Mouse (Mus musculus) liver, embryonic 11.5 days (tissue): ENCODE results near the gene Tnnt3. TPM values are rescaled to one million over a fixed set of nuclear protein-coding genes. Genes with fewer than 3 reads are reported as not detected.

Experiments
- ATAC-seq: fragments of 200-750 bp; cut with Nextera tagmentation; replicated peaks from 2 replicates; pipeline ENCODE4 v1.8.0; 2017; ENCODE audit warnings: moderate number of reproducible peaks, mild to moderate bottlenecking, moderate TSS enrichment, moderate library complexity; ENCODE audit not compliant: low FRiP score
- DNase-seq: peaks from one replicate; pipeline ENCODE4 v3.0.0-alpha.2; 2017; ENCODE audit warnings: low spot score
- H3K27ac ChIP-seq: fragments of 300-500 bp; sonication (generic); 2 replicates; pipeline ENCODE4 v1.5.1; 2014; ENCODE audit warnings: mild to moderate bottlenecking, low read depth, low read length, control low read depth
- H3K27me3 ChIP-seq: fragments of 300-500 bp; sonication (generic); replicated peaks from 2 replicates; pipeline ENCODE4 v1.6.1; 2014; ENCODE audit warnings: low read length, mixed read lengths; ENCODE audit not compliant: control insufficient read depth, insufficient read depth
- H3K36me3 ChIP-seq: fragments of 300-500 bp; sonication (generic); 2 replicates; pipeline ENCODE4 v1.6.1; 2014; ENCODE audit warnings: mild to moderate bottlenecking, low read length, moderate library complexity, mixed read lengths; ENCODE audit not compliant: control insufficient read depth, insufficient read depth
- H3K4me1 ChIP-seq: fragments of 300-500 bp; sonication (generic); replicated peaks from 2 replicates; pipeline ENCODE4 v1.6.1; 2014; ENCODE audit warnings: low read length, mixed read lengths; ENCODE audit not compliant: control insufficient read depth, insufficient read depth
- H3K4me2 ChIP-seq: fragments of 300-500 bp; sonication (generic); 2 replicates; pipeline ENCODE4 v1.6.1; 2014; ENCODE audit warnings: mild to moderate bottlenecking, control low read depth, moderate library complexity
- H3K4me3 ChIP-seq: fragments of 300-500 bp; sonication (generic); 2 replicates; pipeline ENCODE4 v1.5.1; 2014; ENCODE audit warnings: low read depth, low read length, control low read depth
- H3K9ac ChIP-seq: fragments of 300-500 bp; sonication (generic); 2 replicates; pipeline ENCODE4 v1.6.1; 2014; ENCODE audit warnings: low read depth, low read length, control low read depth
- H3K9me3 ChIP-seq: fragments of 300-500 bp; sonication (generic); 2 replicates; pipeline ENCODE4 v1.6.1; 2016; ENCODE audit warnings: low read length, inconsistent platforms, mixed read lengths; ENCODE audit not compliant: control insufficient read depth
- whole genome bisulfite sequencing: fragments of 180-500 bp; shearing (Covaris S2); extraction: QIAGEN DNeasy Blood & Tissue Kit; methylation state at CpG from one replicate; pipeline ENCODE4 v1.1.7; 2014; 5-methylcytosine and 5-hydroxymethylcytosine counted together
- polyA plus RNA-seq: library from polyadenylated mRNA; unstranded; fragments of >200 nt; fragmentation: Nextera tagmentation; extraction: Ambion mirVana; gene quantifications from 2 replicates; pipeline ENCODE4 v1.2.1, GENCODE M21; 2014

Tnnt3 gene
- polyA plus RNA-seq, 1 experiment from 2014 or later, result 2.4 TPM

DNA sequence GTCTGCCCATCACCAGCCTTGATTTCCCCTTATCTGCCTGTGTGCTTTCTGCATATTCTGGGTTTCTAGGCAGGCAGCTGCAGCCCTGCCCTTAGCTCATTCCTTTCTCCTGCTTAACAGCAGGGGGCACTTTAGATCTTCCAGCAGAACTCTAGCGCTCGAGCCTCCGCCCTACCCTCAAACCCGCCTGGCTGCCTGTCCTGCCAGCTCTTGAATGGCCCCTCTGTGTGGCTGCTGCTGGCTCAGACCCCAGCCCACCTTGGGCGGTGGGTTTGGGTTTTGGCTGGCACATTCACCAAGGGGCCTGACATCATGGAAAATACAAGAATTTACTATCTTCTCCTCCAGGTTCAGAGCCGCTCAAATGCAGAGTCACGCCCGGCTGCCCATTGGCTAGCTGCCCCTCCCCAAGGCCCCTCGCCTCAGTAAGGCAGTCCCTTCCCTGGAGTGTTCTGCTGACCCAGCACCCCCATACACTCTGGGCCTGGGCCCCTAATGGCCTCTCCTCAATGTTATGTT lies 11.2 kb upstream of the Tnnt3 start:
- H3K36me3 ChIP-seq, result no peaks in the 10 kb centered on the region
- H3K9ac ChIP-seq, result no peak overlapping the region
- H3K27ac ChIP-seq, result no peak overlapping the region
- DNase-seq (peak; percentile 54), ATAC-seq (peak; percentile 24; the same call in 1 of the 2 replicates)
- 0 out of 2 replicates have a peak, but pooled peaks cover 5% of the 10 kb centered on the region for H3K27me3 ChIP-seq
- H3K9me3 ChIP-seq, result no peaks in the 10 kb centered on the region
- peaks cover 13% of the 10 kb centered on the region for H3K4me1 ChIP-seq
- no peak overlapping the region for H3K4me3 ChIP-seq
- 35% methylated on average over 9 of the region's 9 CpGs for WGBS
- H3K4me2 ChIP-seq, result no peak overlapping the region

DNA sequence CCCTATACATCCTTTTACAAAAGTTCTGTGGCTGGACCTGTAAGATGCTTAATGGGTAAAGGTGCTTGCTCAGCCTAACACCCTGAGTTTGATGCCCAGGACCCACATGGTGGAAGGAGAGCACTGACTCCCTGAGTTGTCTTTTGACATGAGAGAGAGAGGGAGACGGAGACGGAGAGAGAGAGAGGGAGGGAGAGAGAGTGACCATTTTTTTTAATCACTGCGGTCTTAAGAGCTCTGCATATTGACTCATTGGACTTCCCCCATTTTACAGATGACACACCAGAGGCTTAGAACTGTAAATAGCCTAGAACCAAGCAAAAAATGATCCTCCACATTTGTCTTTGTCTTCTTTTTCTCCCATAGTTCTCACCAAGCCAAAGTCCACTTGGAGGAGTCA lies 10.6 kb upstream of the Tnnt3 start:
- H3K4me3 ChIP-seq, result no peak overlapping the region
- WGBS, result 71% methylated on average over 3 of the region's 3 CpGs
- no peaks in the 10 kb centered on the region for H3K9me3 ChIP-seq
- no peaks in the 10 kb centered on the region for H3K36me3 ChIP-seq
- H3K4me1 ChIP-seq, result peaks cover 6% of the 10 kb centered on the region
- ATAC-seq (no peak), DNase-seq (no peak)
- H3K4me2 ChIP-seq, result no peak overlapping the region
- 0 out of 2 replicates have a peak, but pooled peaks cover 5% of the 10 kb centered on the region for H3K27me3 ChIP-seq
- H3K9ac ChIP-seq, result no peak overlapping the region
- H3K27ac ChIP-seq, result no peak overlapping the region

DNA sequence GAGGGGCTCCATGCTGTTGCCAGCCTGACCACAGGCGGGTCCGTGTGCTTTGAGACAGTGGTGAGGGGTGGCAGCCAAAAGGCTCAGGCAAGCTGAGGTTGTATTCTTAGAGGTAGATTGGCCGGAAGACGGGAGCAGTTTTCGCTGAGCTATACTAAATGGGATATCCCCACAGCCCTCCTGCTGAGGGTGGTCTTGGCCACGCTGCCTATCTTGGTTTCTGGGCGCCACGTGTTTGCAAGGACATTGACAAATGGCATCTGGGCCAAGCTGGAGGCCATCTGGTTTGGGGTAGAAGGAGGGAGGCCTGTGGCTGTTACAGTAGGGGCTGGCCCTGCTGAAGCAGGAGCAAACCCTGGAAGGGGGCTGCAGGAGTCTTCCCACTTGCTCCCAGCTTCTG lies 5.1 kb upstream of the Tnnt3 start:
- H3K27ac ChIP-seq, result no peak overlapping the region
- no peaks in the 10 kb centered on the region for H3K9me3 ChIP-seq
- DNase-seq (no peak), ATAC-seq (no peak)
- H3K27me3 ChIP-seq, result no peaks in the 10 kb centered on the region
- no peak overlapping the region for H3K4me2 ChIP-seq
- H3K9ac ChIP-seq, result no peak overlapping the region
- no peaks in the 10 kb centered on the region for H3K4me1 ChIP-seq
- no peaks in the 10 kb centered on the region for H3K36me3 ChIP-seq
- H3K4me3 ChIP-seq, result no peak overlapping the region
- 72% methylated on average over 8 of the region's 8 CpGs for WGBS

DNA sequence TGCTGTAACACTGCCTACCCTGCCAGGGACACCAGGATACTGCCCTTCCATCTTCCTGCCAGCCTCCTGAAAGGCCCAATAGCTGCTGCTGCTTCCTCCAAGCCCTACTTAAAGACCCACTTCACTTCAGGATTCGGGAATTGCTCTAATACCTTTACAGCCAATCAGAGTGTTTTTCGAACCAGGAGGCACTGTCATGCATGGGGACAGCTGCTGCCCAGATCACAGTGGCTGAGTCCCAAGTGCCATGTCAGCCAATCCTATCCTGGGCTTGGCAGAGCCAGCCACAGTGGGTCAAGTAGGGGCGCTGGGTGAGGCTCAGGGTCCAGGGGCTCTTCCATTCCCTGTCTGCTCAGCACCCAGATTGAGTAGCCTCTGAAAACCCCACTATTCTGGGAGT lies 2.5 kb upstream of the Tnnt3 start:
- no peak for ATAC-seq
- Histone ChIP-seq H3K9ac (no peak overlapping the region), H3K9me3 (no peaks in the 10 kb centered on the region), H3K27ac (no peak overlapping the region), H3K36me3 (no peaks in the 10 kb centered on the region), H3K27me3 (no peaks in the 10 kb centered on the region), H3K4me1 (no peaks in the 10 kb centered on the region), H3K4me3 (no peak overlapping the region), H3K4me2 (no peak overlapping the region)
- 76% methylated on average over 3 of the region's 3 CpGs for WGBS
- no peak for DNase-seq

DNA sequence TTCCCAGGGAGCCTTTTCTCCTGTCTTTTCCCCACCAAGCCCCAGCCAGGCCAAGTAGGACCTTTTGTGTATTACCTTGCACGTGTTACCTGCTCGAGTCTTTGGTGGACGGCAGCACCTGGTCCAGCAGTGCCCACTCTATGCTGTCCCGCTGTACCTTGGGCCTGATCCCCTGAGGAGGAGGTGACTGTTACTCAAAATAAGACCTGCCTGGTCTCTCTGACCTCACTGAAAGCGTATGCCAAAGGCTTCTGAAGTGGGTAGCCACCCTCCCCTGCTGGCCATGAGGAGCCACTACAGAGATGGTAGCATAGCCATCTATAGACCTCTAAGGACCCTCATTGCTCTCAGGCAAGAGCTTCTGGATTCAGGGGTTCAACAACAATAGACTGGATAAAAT lies 1.8 kb upstream of the Tnnt3 start:
- Histone ChIP-seq H3K27me3 (no peaks in the 10 kb centered on the region), H3K9me3 (no peaks in the 10 kb centered on the region), H3K4me1 (no peaks in the 10 kb centered on the region), H3K4me2 (no peak overlapping the region), H3K4me3 (no peak overlapping the region), H3K9ac (no peak overlapping the region), H3K27ac (no peak overlapping the region), H3K36me3 (no peaks in the 10 kb centered on the region)
- no peak for ATAC-seq
- no peak for DNase-seq
- WGBS, result 79% methylated on average over 5 of the region's 5 CpGs

DNA sequence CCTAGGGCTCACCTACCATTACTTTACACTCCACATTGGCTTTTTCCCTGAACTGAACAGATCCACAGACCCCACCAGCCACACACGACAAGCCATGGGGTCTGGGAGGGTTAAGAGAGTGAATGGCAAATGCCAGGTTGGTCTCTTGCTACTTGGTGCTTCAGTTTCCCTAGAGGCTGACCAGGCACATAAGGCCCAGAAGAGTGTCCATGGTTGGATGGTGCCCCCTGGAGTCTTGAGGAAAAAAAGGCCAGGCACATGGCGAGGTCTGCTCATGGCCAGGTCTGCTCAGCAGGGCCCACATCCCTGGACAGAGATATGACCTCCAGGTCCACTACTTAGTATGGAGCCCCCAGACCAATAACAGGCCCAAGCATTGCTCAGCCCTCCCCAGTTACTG lies 861 bp upstream of the Tnnt3 start:
- DNase-seq, result no peak
- Histone ChIP-seq H3K9me3 (no peaks in the 10 kb centered on the region), H3K27me3 (no peaks in the 10 kb centered on the region), H3K4me1 (no peaks in the 10 kb centered on the region), H3K4me3 (no peak overlapping the region), H3K9ac (no peak overlapping the region), H3K27ac (no peak overlapping the region), H3K36me3 (no peaks in the 10 kb centered on the region), H3K4me2 (no peak overlapping the region)
- WGBS, result 86% methylated on average over 2 of the region's 2 CpGs
- ATAC-seq, result no peak

DNA sequence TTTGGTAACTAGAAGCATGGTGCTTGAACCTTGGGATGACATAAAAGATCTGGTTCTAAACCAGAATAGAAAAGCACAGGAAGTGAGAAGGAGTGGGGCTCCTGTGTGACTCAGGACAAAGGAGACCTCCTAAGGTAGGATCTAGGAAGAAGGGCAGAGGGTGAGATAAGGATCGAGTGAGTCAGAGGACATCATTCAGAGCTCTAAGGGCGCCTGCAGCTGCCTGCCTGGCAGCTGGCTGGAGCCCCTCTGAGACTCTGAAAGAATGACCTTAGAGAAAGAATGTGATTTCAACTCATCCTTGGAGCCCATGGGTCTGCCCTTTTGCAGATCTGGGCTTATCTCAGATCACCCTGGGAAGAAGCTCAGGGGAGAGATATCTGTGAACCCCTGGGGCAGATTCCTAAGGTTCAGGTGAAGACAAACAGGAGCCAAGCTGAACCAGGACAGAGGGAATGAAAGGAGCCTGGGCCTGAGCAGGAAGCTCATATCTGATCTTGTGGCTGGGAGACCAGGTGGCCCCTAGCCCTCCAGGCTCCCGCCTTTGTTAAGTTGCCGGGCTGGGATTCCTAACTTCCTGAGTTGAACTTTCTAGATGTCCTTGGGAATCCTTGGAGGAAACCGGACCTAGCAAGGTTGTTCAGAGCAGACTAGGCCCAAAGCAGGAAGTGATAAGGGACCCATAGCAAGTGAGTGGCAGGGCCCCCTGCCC lies 530 bp downstream of the Tnnt3 start:
- no peaks in the 10 kb centered on the region for H3K36me3 ChIP-seq
- H3K4me2 ChIP-seq, result no peak overlapping the region
- no peak overlapping the region for H3K9ac ChIP-seq
- no peak overlapping the region for H3K27ac ChIP-seq
- no peak overlapping the region for H3K4me3 ChIP-seq
- DNase-seq, result no peak
- ATAC-seq, result no peak
- 29% methylated on average over 5 of the region's 5 CpGs for WGBS
- H3K9me3 ChIP-seq, result no peaks in the 10 kb centered on the region
- H3K27me3 ChIP-seq, result no peaks in the 10 kb centered on the region
- H3K4me1 ChIP-seq, result no peaks in the 10 kb centered on the region

DNA sequence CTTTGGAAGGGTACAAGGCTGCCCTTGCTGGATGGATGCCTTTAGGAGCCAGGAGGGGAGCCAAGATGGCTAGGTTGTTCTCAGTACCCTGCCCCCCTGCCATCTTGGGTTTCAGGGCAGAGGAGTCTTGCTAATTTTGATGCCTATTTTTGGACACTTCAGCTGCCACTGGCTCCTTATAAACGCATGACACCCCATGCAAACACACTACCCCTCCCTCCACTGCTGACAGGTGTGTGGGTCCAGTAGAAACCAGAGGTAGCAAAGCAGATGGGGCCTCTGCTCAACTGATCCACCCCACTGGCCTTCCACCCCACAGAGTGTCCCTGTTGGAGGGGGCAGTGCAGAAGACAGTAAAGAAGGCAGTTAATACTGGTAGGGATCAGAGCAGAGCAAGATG lies 1.4 kb downstream of the Tnnt3 start:
- no peaks in the 10 kb centered on the region for H3K9me3 ChIP-seq
- no peak overlapping the region for H3K4me3 ChIP-seq
- no peak overlapping the region for H3K9ac ChIP-seq
- H3K27me3 ChIP-seq, result no peaks in the 10 kb centered on the region
- H3K27ac ChIP-seq, result no peak overlapping the region
- no peaks in the 10 kb centered on the region for H3K4me1 ChIP-seq
- ATAC-seq (no peak), DNase-seq (no peak)
- 81% methylated on average over 1 of the region's 1 CpGs for whole genome bisulfite sequencing
- H3K4me2 ChIP-seq, result no peak overlapping the region
- no peaks in the 10 kb centered on the region for H3K36me3 ChIP-seq

DNA sequence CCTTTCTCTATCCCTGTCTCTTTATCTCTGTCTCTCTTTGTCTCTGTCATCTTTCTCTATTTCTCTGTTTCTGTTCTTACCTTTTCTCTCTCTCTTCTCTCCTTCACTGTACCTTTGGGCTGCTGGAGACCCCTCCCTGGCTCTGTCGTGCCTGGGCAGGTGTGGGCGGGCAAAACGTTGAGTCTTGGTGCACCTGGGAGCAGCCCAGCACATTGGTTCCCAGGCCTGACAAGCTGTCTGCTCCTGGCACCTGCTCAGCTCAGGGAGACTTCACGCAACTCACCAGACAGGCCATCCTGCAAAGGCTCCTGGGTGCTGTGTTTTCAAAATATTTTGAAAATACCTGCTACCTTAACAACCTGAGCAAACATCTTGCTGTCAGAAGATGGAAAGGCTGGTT lies 4.6 kb downstream of the Tnnt3 start:
- no peaks in the 10 kb centered on the region for H3K36me3 ChIP-seq
- peaks cover 8% of the 10 kb centered on the region; the same call in 1 of the 2 replicates for H3K4me1 ChIP-seq
- ATAC-seq (no peak), DNase-seq (no peak)
- WGBS, result 72% methylated on average over 4 of the region's 4 CpGs
- no peak overlapping the region for H3K27ac ChIP-seq
- no peak overlapping the region for H3K9ac ChIP-seq
- no peak overlapping the region for H3K4me3 ChIP-seq
- H3K9me3 ChIP-seq, result no peaks in the 10 kb centered on the region
- H3K4me2 ChIP-seq, result no peak overlapping the region
- no peaks in the 10 kb centered on the region for H3K27me3 ChIP-seq
